Mouse (Mus musculus) CH12.LX (cell line): ENCODE results near the gene Ddb2.

ENCODE experiments used
- CHD1 ChIP-seq: IDR thresholded peaks from 2 replicates; pipeline ENCODE4 v1.6.1; 2012; ENCODE audit warnings: low read depth, low read length, improper control_type of control experiment, inconsistent platforms
- CTCF ChIP-seq, 2 experiments: IDR thresholded peaks in 1 of 2; conservative IDR thresholded peaks in 1 of 2; 2 replicates each; pipeline ENCODE4 v1.5.1; 2011 to 2012; ENCODE audit warnings: low read depth in 2 of 2, low read length in 2 of 2, improper control_type of control experiment in 1 of 2, inconsistent platforms in 1 of 2, mild to moderate bottlenecking in 1 of 2, moderate library complexity in 1 of 2
- ETS1 ChIP-seq: conservative IDR thresholded peaks from 2 replicates; pipeline ENCODE4 v1.6.1; 2012; ENCODE audit warnings: low read depth, mild to moderate bottlenecking, inconsistent platforms, low read length, improper control_type of control experiment, moderate library complexity
- JUND ChIP-seq: conservative IDR thresholded peaks from 2 replicates; pipeline ENCODE4 v1.6.1; 2011; ENCODE audit warnings: low read depth, low read length, improper control_type of control experiment
- MAX ChIP-seq: IDR thresholded peaks from 2 replicates; pipeline ENCODE4 v1.6.1; 2011; ENCODE audit warnings: low read length, improper control_type of control experiment
- POLR2A ChIP-seq: IDR thresholded peaks from 2 replicates; pipeline ENCODE4 v1.6.1; 2011; ENCODE audit warnings: low read depth, mild to moderate bottlenecking, improper control_type of control experiment, low read length
- RAD21 ChIP-seq: IDR thresholded peaks from 2 replicates; pipeline ENCODE4 v1.6.1; 2011; ENCODE audit warnings: low read depth, mild to moderate bottlenecking, low read length, improper control_type of control experiment, moderate library complexity

DNA sequence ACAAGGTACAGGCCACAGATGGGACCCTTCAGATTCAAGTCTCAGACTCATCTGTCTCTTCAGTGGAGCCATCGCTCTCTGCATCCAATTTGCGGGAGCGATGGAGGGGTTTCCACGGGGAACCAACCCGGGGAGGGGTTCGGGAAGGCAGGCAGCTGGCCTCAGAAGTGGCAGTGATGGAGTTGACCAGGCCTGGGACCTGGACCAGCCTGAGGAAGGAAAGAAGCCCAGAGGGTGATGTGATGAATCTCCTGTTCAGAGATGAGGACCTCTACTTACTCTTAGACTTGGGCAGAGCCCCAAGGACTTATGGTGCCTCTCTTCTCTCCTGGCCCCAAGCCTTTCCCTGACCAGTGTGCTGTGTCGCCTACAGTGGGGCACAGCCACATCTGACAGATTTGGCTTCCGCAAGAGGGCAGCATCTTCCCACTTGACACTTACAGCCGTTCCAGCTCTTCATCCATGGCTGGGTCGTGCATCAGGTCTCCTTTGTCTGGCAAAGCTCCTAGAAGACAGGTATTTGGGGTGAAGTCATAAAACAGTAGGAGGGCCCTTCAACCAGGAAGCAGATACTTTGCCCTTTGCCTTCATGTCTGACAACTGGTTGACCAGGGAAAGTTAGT, 42.1 kb upstream of the Ddb2 start:
- TF ChIP-seq MAX (no peak), CTCF (conservative IDR thresholded peaks at IDR 0.05 in 1 of 2, IDR thresholded peaks at IDR 0.05 in 1 of 2; ENCODE audit: low read depth in 2 of 2, low read length in 2 of 2) (no peak), JUND (no peak), RAD21 (no peak), ETS1 (no peak), POLR2A (no peak), CHD1 (no peak)
